Mouse (Mus musculus): ENCODE results near the gene Mrps35.

The Mrps35 gene

DNA sequence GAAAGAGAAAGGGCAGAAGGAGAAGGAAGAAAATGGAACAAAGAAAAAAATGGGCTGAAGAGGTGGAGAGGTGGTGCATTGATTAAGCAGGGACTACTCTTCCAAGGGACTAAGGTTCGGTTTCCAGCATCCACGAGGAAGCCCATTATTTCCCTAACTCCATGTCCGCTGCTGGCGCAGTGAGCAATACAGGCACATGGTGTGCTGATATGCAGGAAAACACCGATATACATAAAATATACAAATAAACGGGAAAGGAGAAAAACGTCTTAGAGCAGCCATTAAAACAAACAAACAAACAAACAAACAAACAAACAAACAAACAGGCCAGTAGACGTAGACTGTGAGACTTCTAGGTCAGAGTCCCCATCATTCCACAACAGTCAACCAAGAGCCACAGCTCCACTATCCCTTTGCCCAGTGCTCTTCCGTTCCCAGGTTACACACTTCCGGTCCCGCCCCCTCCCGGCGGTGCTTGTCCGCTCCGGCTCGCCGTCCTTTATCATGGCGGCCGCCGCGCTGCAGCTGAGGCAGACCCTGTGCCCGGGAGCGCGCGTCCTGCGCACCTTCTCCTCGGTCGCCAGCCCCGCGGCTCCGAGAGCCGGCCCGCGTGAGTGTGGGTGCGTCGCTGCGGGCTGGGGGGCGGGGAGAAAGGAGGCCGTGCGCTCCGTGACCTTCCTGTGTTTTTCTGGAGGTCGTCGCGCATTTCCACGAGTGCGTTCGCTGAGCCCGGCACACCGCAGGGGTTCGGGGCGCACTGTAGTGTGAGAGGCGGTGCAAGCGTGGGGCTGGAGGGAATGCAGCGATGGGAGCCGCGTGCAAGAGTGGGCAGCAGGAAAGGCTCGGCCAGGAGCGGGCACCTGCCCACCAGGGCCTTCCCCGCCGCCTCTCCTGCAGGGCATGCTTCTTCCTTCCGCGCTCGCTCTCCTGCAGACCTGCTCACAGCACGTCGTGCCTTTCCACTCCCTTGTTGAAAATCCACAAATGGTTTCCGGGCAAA, at the start of gene Mrps35:
Mrps35 (plus strand) TSS at position 474 of the 1,000 bp plus-strand sequence.
- DNase-seq (ENCODE audit: low spot score in 2 of 2), result peak; percentile 56 to 87

DNA sequence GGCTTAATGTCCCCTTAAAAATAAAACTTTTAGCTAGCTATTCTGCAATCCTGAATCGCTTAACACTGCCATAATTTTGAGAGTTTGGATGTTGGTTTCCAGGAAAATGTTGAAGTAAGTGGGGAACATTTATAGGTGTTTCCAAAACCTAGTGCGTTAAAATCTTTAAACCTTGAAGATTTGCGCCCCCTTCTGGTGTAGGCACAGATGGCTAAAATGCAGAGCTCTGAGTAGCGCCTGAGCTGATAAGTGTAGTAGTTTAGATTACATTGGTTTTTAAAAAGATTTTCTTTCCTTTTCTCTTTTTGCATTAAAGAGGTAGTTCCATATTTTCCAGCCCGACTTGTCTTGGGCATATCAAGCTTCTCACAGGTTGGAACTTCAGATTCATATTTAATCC, 48.3 kb upstream of the Mrps35 start:
- DNase-seq (ENCODE audit: low spot score in 2 of 2), result peak in 1 of 2 experiments; percentile 73

DNA sequence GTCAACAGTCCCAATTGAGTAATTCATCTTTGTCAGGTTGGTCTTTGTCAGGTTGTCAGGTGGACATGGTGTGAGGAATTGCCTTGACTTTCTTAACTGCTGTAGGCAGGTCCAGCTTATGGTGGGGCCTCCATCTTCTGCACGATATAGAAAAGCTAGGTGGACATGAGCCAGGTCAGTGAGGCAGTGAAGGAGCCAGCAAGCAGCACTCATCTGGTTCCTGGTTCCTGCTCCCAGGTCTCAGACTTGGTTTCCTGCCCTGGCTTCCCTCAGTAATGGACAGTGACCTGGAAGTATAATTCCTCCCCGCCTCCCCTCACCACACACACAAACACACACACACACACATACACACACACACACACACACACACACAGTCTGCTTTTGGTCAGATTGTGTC, 47.2 kb upstream of the Mrps35 start:
- no peak for DNase-seq (ENCODE audit: low spot score in 2 of 2)

DNA sequence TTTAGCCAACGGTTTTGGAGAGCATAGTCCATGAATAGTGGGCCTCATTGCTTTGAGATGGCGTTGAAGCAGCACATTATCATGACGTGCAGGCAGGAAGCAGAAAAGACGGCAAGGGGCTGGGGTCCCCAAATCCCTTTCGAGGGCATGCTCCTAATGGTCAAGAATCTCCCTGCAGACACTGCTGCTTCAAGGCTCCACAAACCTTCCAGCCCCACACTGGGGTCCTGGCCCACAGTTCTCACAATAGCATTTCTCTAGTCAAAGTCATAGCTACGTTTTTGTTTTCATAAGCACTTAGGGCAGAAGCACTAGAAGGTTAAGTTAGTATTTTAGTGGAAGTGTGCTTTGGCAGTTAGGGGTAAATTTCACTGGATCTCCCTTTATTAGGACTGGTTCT, 46.7 kb upstream of the Mrps35 start:
- no peak for DNase-seq (ENCODE audit: low spot score in 2 of 2)

DNA sequence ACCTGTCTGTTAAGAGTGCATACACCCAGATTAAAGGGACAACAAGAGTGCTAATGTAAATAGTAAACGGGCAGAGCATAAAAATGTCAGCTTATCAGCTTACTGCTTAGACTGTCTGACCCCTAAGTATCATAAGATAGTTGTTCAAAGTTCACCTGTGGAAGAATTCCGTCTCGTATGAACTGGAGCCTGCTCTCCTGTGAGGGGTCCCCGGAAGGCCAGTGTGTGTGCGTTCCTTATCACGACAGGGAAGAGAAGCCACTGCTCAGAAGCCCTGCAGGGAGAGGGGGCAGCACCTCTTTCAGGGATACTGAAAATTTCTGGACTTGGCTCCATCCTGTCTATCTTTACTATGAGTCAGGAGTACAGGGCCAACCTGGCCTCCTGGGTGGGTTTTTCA, 45.6 kb upstream of the Mrps35 start:
- DNase-seq (ENCODE audit: low spot score in 2 of 2), result no peak

DNA sequence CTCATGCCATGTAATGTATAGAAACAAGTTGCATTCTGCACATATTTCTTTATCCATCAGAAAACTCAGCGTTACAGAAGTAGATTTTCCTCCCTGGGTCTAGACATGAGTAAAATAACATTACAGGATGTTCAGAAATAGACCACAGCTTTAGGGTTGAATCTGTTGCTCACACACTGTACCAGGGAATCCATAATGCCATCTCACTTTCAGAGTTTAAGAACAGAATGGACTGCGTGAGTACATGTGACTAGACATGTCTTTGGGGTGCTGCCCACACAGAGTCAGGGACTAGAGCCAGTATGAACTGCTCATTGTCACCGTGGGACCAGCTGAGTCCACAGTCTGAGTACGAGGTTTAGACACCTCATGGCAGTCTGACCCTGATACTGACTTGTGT, 43.9 kb upstream of the Mrps35 start:
- DNase-seq (ENCODE audit: low spot score in 2 of 2), result no peak

DNA sequence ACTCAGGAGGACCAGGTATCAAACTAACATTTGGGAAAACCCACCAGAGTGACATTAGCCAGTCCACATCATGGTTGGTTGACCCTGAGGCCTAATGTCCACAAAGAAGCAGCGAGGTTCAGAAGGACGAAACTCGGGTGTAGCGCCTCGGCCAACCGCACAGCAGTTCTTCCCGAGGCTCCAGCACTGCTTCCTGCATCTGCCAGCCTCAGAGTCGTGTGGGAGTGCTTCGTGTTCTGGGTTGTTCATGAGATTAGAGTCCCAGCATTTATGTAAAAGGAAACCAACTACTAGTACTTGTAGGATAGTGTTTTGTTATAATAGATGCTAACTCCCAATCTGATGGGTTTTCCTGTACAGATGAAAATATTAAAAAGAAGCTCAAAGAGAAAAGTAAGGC, 43.3 kb upstream of the Mrps35 start:
- peak in 1 of 2 experiments; percentile 45 for DNase-seq (ENCODE audit: low spot score in 2 of 2)

DNA sequence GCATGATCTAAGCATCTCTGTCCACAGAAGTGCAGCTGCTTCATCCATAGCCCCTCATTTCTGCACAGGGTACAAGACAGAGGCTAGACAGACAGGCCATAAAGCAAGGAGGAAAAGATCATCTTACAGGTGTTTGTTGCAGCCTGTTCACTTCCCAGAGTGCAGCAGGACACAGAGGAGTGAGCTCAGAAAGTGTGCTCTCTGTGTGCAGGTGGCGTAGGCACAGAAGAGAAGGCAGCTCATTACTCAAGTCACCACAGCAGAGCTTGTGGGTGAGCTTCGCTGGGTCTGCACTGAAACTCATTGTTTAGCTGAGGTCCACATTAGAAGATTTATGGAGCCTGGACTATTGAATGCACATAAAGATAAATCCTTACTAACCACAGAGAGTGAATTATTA, 42.8 kb upstream of the Mrps35 start:
- peak in 1 of 2 experiments; percentile 12 for DNase-seq (ENCODE audit: low spot score in 2 of 2)

DNA sequence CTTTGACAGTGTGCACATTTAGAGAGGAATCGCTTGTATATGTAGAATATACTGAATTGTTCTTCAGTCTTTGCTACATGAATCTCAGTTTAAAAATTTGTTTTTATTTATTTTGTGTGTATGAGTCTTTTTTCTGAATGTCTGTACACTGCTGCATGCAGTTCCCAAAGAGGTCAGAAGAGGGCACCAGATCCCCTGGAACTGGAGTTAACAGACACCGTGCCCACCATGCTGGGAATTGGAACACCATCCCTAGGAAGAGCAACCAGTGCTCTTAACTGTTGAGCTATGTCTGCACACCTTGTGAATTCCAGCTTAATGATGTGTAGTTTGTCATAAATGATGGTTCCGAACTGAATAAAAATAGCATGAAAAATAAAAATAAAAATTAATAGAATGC, 34.4 kb upstream of the Mrps35 start:
- DNase-seq (ENCODE audit: low spot score in 2 of 2), result peak in 1 of 2 experiments; percentile 37

DNA sequence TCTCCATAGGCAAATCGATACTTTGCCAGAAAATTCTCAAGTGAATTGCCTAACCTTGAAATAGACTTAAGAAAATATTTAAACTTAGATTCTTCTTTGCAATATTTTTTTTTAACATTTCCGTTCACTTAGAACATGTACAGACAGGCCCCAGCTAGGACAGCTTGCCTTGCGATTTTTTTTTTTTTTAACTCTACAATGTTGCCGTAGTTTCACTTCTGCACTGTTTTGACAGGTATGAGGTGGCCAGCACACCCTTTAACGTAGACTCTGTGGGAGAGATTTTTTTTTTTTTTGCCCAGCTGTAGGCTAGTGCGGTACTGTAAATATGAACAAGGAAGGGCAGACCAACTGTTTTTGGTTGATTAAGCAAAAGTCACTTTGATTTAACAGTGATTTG, 32.2 kb upstream of the Mrps35 start:
- DNase-seq (ENCODE audit: low spot score in 2 of 2), result no peak

DNA sequence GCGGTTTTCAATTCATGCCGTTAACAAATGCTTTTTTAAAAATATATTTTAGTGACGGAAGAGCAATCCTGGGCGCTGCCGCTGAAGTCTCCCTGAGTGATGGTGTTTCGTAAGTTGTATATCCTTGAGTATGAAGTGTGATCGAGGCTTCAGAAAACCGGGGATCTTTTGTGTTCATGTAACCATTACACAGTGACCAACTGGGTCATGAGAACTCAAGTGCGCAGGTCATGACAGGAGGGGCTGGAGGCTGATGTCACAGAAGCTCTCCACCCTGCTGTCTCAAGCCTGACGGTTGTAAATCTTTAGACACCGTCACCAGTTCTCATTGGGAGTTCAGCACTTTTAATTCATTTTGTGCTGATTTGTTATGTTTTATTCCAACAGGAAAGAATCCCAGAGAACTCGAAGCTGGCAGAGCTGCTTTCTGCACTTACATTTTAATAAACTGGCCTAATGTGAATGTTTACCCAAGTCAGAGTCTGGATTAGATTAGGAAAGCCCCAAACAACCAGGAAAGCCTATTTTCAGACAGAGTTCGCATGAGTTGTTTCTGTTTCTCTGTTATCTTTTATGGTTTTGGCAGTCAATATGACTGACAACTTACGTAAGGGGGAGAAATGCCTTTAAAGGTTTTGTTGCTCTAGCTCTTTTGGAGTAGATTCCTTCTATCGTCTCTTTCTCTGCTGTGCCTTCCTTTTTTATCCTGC, 31.6 kb upstream of the Mrps35 start:
- no peak for DNase-seq (ENCODE audit: low spot score in 2 of 2)

DNA sequence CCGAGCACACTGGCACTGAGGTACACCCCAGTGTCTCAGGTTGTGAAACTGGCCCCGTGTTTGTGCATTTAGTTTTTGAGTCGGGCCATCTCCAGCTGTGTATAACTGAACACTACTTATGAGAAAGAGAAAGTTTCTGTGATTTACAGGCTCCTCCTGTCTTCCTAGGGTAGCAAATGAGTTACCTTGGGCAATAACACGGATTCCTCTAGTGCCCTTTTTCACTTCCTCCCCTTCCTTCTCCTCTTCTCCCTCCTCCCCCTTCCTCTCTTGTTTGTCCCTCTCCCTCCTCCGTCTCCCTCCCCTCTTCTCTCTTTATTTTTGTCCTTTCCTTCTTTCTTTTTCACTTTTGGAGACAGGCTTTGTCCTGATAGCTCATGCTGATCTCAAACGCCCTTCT, 31.0 kb upstream of the Mrps35 start:
- no peak for DNase-seq (ENCODE audit: low spot score in 2 of 2)

DNA sequence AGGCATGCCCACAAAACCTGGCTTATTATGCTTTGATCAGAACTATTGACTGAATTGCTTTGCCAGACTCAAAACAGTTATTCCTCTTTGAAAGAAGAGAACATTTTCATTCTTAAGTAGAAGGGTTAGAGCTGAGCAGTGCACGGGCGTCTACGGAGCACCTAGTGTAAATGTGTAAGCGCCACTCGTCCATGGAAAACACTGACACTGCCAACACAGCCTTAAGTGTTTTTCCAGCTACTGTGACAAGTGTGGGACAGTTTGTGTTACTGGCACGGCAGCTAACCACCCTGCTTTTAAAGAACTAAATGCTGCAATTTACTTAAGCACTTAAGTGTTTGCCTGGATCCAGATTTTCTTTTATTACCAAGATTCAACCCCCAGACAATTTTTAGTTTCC, 30.6 kb upstream of the Mrps35 start:
- DNase-seq (ENCODE audit: low spot score in 2 of 2), result no peak

DNA sequence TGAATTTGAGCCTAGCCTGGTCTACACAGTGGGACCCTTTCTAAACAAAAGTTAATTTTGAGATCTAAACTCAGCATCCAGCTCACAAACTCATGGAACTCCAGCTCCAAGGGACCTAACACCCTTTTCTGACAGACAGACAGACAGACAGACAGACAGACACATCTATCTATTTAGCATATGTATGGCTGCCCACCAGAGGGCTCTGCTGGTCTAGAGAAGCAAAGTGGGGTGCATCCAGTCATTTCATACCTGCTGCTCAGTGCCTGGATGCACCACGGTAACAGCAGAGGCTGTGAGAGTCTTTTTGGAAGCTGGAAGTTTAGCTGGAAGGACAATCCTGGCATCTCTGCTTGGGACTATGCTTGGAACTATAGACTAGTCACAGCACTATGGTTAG, 29.0 kb upstream of the Mrps35 start:
- DNase-seq (ENCODE audit: low spot score in 2 of 2), result no peak

DNA sequence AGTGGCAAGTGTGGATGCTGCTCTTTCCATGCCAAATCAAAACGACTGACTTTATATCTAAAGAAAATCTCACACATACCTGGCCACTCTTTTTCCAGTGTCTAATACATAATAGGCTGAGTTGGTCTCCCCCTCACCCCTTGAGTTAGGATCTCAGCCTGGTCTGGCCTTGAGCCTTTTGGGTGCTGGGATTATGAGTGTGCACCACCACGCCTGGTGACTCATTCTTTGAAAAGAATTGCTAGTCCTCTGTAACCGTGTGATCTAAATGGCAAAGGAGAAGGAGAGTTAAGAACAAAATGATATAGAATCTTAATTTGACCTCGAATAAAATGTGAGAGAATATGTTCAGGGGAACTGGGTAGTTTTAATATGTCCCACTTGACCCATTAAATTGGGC, 24.7 kb upstream of the Mrps35 start:
- DNase-seq (ENCODE audit: low spot score in 2 of 2), result no peak

DNA sequence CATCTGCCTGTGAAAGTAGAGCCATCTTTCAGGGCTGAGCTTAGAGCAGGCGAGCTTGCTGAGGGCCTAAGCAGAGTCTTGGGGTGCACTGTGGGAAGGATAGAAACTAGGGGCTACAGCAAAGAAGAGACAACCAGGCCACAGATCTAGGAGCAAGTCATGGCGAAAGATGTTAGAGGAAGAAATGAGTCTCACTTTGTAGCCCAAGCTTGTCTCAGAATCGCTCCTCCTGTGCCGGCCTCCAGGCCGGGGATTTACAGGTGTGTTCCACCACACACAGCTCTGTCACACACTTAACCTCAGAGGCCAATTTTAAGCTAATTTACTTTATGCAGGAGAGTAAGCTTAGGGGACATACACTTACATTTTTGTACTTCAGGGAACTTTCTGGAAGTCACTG, 24.2 kb upstream of the Mrps35 start:
- DNase-seq (ENCODE audit: low spot score in 2 of 2), result no peak

DNA sequence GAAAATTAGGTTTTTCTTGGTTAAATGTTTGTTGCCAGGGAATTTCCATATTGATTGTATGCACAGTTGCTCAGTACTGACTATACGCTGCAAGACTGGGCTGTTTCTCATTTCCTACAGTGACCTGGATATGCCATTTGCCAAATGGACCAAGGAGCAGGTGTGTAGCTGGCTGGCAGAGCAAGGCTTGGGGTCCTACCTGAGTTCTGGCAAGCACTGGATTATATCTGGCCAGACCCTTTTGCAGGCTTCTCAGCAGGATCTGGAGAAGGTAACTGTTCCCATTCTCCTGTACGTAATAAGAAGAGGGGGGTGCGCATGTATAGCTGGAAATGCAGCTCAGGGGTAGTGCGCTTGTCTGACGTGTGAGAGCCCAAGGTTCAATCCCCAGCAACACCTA, 21.4 kb upstream of the Mrps35 start:
- no peak for DNase-seq (ENCODE audit: low spot score in 2 of 2)

DNA sequence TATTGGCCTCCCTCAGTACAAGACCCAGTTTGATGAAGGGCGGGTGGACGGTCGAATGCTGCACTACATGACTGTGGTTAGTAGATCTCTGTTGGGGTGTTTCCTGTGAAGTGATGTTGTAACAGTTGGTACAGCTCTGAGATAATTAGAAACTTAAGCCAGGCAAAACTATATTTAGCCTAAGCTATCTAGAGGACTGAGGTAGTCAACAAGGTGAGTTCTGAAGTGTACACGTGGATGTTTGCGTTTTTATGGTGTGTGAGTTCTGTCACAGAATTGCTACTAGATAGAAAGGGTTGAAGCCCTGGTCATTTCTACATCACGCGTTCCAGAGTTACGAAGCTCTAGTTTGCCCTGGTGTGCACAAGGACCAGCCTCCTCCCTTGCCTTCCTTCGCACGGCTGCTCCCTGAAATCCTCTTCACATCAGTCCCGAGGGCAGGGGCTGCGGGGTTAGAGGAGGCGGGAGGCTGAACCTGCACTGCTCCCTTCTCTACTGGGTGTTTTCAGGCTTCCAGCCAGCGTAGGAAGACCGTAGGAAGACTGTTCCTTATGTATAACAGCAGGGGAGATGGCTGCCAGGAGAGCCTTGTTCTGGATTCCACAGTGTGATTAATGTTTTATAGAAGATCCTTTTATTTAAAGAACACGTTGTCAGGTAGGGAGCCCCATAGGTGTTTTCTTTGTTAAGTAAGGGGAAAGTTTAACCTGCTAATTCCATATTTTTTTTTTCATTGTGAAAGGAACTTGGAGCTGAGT, 20.0 kb upstream of the Mrps35 start:
- no peak for DNase-seq (ENCODE audit: low spot score in 2 of 2)

DNA sequence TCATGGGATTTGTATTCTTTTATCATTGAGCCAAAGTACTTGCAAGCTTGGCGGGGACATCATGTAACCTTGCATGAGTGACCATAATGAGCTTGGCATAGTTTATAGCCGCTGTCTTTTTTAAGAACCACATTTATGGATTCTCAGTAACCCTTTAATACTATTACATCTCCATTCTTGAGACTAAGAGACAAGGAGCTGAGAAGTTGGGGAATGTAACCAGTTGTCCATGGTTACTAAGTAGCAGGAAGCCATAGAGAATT, 19.5 kb upstream of the Mrps35 start:
- no peak for DNase-seq (ENCODE audit: low spot score in 2 of 2)

DNA sequence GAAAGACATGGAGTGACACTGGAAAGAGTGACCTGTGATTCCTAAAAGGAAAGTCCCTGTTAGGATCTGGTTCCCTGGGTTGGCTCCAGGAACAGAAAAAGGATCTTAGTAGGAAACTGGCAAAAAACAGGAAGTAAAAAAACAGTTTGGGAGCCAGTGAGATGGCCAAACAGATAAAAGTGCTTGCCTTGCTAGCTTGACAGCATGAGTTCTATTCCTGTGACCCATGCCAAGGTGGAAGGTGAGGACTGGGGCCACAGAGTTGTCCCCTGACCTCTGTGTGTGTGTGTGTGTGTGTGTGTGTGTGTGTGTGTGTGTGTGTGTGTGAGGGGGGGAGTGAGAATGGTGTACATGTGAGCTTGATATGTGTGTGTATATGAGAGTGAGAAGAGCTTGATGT, 19.0 kb upstream of the Mrps35 start:
- no peak for DNase-seq (ENCODE audit: low spot score in 2 of 2)

DNA sequence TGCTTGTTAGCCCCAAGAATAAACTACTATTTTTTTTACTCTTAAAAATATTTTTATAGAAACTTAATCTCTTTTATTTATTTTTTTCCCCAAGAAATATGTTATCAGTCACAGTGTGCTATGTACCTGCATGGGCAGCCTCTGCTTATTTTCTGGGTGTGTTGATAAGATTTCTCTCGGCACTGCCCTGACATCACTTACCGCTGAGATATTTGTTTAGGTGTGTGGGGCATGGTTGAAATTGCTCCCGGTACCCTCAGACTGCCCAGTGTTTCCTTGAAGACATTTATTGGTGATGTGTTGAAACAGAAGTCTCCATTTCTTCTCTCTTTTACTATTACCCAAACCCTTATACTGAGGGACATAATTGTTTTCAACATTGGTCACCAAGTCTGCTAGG, 17.8 kb upstream of the Mrps35 start:
- DNase-seq (ENCODE audit: low spot score in 2 of 2), result no peak

DNA sequence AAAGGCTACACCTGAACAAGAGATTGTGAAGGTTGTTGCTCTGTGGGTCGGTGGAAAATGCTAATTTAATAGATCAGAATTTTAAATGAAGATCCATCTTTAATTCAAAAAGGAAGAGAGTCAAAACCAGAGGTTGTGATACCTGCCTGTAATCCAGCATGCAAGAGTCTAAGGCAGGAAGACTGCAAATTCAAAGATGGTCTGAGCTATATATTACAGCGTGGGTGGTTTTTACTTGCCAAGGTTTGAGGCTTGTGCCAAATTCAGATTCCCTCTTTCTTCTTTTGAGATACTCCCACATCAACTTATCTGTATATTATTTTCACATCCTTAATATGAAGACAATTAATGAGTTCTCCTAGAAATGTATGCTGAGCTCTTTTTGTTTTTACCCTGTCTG, 14.2 kb upstream of the Mrps35 start:
- no peak for DNase-seq (ENCODE audit: low spot score in 2 of 2)

DNA sequence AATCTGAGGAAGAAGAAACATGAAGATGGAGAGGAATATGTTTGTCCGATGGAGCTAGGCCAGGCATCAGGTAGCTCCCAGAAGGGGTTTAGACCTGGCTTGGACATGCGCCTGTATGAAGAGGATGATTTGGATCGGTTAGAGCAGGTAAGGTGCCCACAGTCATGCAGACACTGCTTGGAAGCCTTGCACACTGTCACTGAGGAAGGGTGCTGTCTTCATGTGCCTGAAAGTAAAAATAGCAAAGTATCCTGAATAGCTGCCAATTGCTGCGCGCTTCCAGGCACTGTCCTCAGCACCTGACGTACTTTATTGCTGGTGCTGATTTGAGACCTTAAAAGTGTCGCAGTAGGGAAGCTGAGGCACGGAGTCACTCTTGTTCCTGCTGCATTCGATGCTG, 13.0 kb upstream of the Mrps35 start:
- no peak for DNase-seq (ENCODE audit: low spot score in 2 of 2)

Measured in left cerebral cortex, adult 9 months (tissue).